Mouse (Mus musculus) stomach, embryonic 16.5 days (tissue): ENCODE results near the gene Rap1gap2. TPM values are rescaled to one million over a fixed set of nuclear protein-coding genes. Genes with fewer than 3 reads are reported as not detected.

ENCODE experiments used
- ATAC-seq: fragments of 200-750 bp; cut with Nextera tagmentation; 2 replicates; pipeline ENCODE4 v1.8.0; 2017; ENCODE audit warnings: moderate number of reproducible peaks, moderate TSS enrichment; ENCODE audit not compliant: insufficient read depth, low FRiP score
- H3K27ac ChIP-seq: fragments of 300-500 bp; sonication (generic); 2 replicates; pipeline ENCODE4 v1.5.1; 2014; ENCODE audit warnings: low read length
- H3K27me3 ChIP-seq: fragments of 300-500 bp; sonication (generic); 2 replicates; pipeline ENCODE4 v1.6.1; 2014; ENCODE audit warnings: low read length, control low read depth, mixed read lengths; ENCODE audit not compliant: control insufficient read depth, insufficient read depth
- H3K36me3 ChIP-seq: fragments of 300-500 bp; sonication (generic); 2 replicates; pipeline ENCODE4 v1.6.1; 2014; ENCODE audit warnings: low read length; ENCODE audit not compliant: control insufficient read depth, insufficient read depth
- H3K4me1 ChIP-seq: fragments of 300-500 bp; sonication (generic); 2 replicates; pipeline ENCODE4 v1.6.1; 2014; ENCODE audit warnings: low read length, control low read depth, mixed read lengths; ENCODE audit not compliant: control insufficient read depth, insufficient read depth
- H3K4me2 ChIP-seq: fragments of 300-500 bp; sonication (generic); 2 replicates; pipeline ENCODE4 v1.6.1; 2014; ENCODE audit warnings: low read depth, low read length, mixed read lengths
- H3K4me3 ChIP-seq: fragments of 300-500 bp; sonication (generic); replicated peaks from 2 replicates; pipeline ENCODE4 v1.5.1; 2014; ENCODE audit warnings: mild to moderate bottlenecking, low read length
- H3K9ac ChIP-seq: fragments of 300-500 bp; sonication (generic); 2 replicates; pipeline ENCODE4 v1.6.1; 2014; ENCODE audit warnings: low read length
- H3K9me3 ChIP-seq: fragments of 300-500 bp; sonication (generic); replicated peaks from 2 replicates; pipeline ENCODE4 v1.6.1; 2016; ENCODE audit warnings: low read length, control low read depth; ENCODE audit not compliant: control insufficient read depth
- WGBS: fragments of 180-500 bp; shearing (Covaris S2); extraction: QIAGEN DNeasy Blood & Tissue Kit; methylation state at CpG from one replicate; pipeline ENCODE4 v1.1.7; 2014; 5-methylcytosine and 5-hydroxymethylcytosine counted together
- polyA plus RNA-seq: library from polyadenylated mRNA; unstranded; fragments of >200 nt; fragmentation: Nextera tagmentation; extraction: Ambion mirVana; gene quantifications from 2 replicates; pipeline ENCODE4 v1.2.1, GENCODE M21; 2015

The Rap1gap2 gene
- polyA plus RNA-seq, 1 experiment from 2014 or later, result 11.8 TPM

DNA sequence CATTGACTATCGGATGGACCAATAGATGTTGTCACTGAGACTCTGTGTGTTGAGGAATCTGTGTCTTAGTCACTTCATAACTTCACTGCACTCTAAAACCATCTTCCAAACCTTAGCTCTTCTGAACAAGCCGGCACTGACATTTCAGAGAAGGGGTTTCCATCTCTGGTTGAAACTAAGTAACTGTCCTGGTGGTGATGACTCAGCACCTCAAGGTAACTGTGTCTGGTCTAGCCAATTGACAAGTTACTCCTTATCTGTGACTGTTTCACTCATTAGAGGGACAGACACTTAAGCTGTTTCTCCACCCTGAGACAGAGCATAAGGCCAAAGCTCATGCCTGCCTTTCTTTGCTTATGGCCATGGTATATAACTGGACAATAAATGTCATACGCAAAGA, 114.1 kb downstream of the Rap1gap2 start:
- H3K36me3 ChIP-seq, result no peaks in the 10 kb centered on the region
- WGBS, result 95% methylated on average over 3 of the region's 3 CpGs
- no peak overlapping the region for H3K27ac ChIP-seq
- peaks cover 5% of the 10 kb centered on the region for H3K4me1 ChIP-seq
- no peaks in the 10 kb centered on the region for H3K9me3 ChIP-seq
- ATAC-seq, result no peak
- H3K27me3 ChIP-seq, result no peaks in the 10 kb centered on the region
- H3K4me3 ChIP-seq, result no peak overlapping the region
- no peak overlapping the region for H3K4me2 ChIP-seq
- no peak overlapping the region for H3K9ac ChIP-seq

DNA sequence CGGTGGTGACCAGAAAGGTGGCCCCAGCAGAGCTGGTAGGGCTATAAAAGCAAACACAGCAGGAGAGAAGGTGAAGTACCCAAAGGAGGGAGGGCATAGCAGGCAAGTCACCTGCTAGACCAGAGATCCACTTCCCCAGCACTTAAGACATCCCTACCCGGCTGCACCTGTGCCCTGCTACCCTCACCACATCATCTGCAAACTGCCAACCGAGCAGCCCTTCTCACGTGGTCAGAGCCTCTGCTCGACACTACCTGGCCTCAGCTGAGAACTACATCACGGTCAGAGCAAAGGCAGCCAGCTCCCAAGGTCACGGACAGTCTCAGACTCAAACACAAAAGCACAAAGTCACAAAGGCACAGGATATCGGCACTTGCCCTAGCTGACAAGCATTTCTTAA, 116.8 kb downstream of the Rap1gap2 start:
- no peaks in the 10 kb centered on the region for H3K36me3 ChIP-seq
- H3K9ac ChIP-seq, result no peak overlapping the region; the same call in 1 of the 2 replicates
- peak overlapping the region; percentile 3; the same call in 1 of the 2 replicates for H3K4me2 ChIP-seq
- WGBS, result 49% methylated on average over 8 of the region's 8 CpGs
- no peak overlapping the region for H3K4me3 ChIP-seq
- peaks cover 5% of the 10 kb centered on the region; the same call in 1 of the 2 replicates for H3K4me1 ChIP-seq
- H3K27ac ChIP-seq, result no peak overlapping the region
- ATAC-seq, result 0 out of 2 replicates have a peak, but pooled peaks have one; percentile 7
- no peaks in the 10 kb centered on the region for H3K9me3 ChIP-seq
- no peaks in the 10 kb centered on the region for H3K27me3 ChIP-seq

DNA sequence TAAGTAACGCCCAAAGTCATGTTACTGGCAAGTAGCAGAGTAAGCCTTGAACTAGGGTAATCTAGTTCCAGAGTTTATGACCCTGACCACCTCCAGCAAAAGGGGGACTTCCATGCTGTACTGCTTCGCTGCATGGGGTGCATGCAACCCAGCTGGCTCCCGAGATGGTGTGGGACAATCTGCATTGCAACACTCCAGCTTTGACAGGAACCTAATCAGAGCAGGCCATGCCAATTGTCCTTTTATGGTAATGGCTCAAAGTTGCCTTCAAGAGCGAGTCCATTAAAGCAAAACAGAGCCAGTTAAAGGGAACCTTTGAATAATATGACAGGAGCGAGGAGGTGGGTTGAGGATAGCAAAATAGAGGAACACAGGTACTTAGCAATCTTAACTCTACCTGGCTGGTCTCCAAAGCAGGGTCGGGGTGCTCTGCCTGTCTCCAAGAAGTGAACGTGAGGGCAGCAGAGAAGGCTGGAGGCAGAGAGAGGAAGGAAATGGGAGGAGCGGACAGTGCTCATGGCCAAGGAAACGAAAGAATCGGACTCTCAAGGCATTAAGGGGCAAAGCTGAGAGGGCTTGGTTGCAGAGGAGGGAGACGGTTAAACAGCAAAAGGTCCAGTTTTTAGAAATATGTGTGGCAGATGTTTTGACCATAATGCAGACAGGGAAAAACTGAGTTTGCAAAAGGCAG, 117.4 kb downstream of the Rap1gap2 start:
- Histone ChIP-seq H3K27me3 (no peaks in the 10 kb centered on the region), H3K4me1 (peaks cover 9% of the 10 kb centered on the region), H3K36me3 (no peaks in the 10 kb centered on the region), H3K4me2 (peak overlapping the region; percentile 3; the same call in 1 of the 2 replicates), H3K9me3 (no peaks in the 10 kb centered on the region), H3K9ac (no peak overlapping the region; the same call in 1 of the 2 replicates), H3K4me3 (no peak overlapping the region), H3K27ac (no peak overlapping the region)
- 53% methylated on average over 11 of the region's 11 CpGs for WGBS
- no peak for ATAC-seq

DNA sequence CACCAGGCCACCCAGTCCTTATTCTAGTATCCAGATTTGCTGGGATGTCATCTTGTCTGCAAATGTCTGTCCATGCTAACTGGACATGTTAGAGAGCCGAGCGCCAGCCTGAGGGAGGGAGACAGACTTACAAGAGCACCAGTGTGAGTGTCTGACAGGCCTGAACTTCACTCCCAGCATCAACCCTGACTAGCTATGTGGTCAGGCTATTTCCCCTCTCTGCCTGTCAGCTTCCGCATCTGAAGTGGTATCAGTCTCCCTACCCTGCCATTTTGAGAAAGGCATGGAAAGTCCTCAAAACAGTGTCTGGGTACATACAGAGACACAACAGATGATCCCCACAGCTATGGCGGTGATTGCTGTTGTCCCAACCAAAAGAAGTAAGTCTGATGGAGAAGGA, 119.6 kb downstream of the Rap1gap2 start:
- no peaks in the 10 kb centered on the region for H3K9me3 ChIP-seq
- no peaks in the 10 kb centered on the region for H3K27me3 ChIP-seq
- no peak for ATAC-seq
- H3K4me1 ChIP-seq, result peaks cover 9% of the 10 kb centered on the region
- no peak overlapping the region for H3K9ac ChIP-seq
- no peaks in the 10 kb centered on the region for H3K36me3 ChIP-seq
- H3K27ac ChIP-seq, result no peak overlapping the region
- WGBS, result 88% methylated on average over 4 of the region's 4 CpGs
- H3K4me3 ChIP-seq, result no peak overlapping the region
- H3K4me2 ChIP-seq, result no peak overlapping the region

DNA sequence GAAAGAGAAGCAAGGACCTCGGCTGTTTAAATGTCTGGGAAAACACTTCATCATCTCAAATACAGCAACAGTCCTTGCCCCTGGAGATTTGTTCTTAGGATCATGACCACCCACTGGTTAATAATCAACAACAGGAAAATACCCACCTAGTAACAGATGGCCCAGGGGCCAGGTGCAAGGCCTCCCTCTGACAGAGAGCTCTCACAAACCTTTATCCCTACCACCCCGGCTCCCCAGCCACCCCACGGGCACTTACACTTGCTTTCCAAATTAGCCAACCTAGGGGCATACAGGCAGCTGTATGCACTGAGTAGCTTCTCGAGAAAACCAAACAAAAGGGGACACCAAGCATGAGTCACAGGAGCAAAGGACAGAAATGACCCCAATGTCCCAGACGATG, 121.5 kb downstream of the Rap1gap2 start:
- Histone ChIP-seq H3K4me2 (no peak overlapping the region), H3K36me3 (no peaks in the 10 kb centered on the region), H3K4me3 (no peak overlapping the region), H3K27me3 (no peaks in the 10 kb centered on the region), H3K4me1 (peaks cover 11% of the 10 kb centered on the region), H3K9me3 (no peaks in the 10 kb centered on the region), H3K9ac (no peak overlapping the region), H3K27ac (no peak overlapping the region)
- 50% methylated on average over 5 of the region's 5 CpGs for whole genome bisulfite sequencing
- ATAC-seq, result 0 out of 2 replicates have a peak, but pooled peaks have one; percentile 11

DNA sequence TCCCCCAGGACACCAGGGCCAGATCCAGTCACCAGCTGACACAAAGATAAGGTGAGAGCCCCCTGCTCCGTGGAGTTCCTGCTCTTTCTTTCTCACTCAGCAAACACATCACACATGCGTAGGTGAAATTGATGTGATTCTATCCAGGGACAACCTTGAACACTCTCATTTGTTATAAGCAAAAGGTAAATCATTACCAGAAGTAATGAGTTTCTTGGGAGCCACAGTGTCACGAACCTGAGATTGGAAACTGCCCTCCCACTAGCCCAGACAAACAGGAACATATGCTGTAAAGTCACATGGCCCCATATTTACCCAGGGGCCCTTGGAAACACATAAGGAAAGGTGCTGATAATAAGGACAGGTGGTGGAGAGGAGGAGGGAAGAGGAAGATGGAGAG, 122.8 kb downstream of the Rap1gap2 start:
- no peak overlapping the region for H3K9ac ChIP-seq
- H3K4me3 ChIP-seq, result no peak overlapping the region
- 0 out of 2 replicates have a peak overlapping the region, but pooled peaks have one; percentile 8 for H3K4me2 ChIP-seq
- H3K36me3 ChIP-seq, result no peaks in the 10 kb centered on the region
- no peaks in the 10 kb centered on the region for H3K27me3 ChIP-seq
- peaks cover 6% of the 10 kb centered on the region; the same call in 1 of the 2 replicates for H3K4me1 ChIP-seq
- peak overlapping the region; percentile 65 for H3K27ac ChIP-seq
- H3K9me3 ChIP-seq, result no peaks in the 10 kb centered on the region
- peak; percentile 86 for ATAC-seq
- 32% methylated on average over 3 of the region's 3 CpGs for WGBS

DNA sequence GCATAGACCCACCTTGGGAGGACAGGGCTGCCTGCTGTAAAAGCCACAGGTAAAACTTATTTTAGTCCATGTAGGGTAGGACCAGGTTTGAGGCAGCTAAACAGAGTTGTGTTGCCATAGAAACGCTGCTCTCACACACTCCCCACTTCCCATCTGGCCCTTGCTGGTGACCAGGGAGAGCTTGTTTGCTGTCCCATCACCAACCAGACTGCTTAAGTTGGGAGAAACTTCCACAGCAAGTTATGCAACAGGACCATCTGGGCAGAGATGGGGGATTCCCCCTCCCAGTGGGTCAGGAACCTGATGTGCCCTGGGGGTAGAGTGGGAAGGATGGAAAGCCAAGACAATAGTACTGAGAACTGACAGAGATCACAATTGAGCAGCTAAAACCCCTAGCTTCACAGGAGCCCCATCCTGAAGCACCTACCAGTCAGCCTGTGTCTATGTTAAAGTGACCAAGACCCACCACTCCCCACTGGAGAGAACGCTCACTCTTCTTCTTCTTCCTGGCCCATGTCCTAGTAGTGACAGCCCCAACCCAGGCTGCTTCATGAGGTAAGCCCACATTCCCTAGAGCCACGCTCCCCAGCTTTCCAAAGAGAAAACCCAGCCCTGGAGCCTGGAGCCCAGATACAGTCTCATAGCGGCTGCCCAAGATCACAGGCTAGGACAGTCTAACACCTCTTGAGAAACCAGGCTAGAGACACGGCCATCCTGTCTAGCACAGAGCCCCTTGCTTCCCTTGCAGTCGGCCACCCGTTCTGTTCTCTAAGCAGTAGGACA, 125.1 kb downstream of the Rap1gap2 start:
- no peaks in the 10 kb centered on the region for H3K27me3 ChIP-seq
- 81% methylated on average over 7 of the region's 7 CpGs for WGBS

DNA sequence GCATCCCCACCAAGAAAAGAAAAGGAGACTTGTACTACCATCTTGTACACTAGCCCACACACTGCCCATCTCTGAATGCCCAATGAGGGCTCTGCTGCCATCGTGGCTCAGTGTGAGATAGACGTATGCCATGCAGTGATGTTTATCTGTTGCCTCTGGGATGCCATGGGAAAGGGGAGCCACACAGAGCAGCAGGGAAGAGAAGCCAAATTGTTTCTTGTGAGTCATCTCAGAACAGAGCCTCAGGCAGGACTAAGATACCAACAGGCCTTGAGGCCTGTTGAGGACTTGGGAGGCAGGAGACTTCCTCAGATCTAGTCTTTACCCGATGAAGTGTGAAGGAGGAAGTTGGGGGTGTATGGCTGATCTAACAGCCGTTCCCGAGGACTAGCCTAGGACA, 126.8 kb downstream of the Rap1gap2 start:
- Histone ChIP-seq H3K9me3 (no peaks in the 10 kb centered on the region), H3K27ac (no peak overlapping the region), H3K27me3 (no peaks in the 10 kb centered on the region), H3K4me3 (no peak overlapping the region), H3K4me2 (no peak overlapping the region), H3K9ac (no peak overlapping the region), H3K36me3 (no peaks in the 10 kb centered on the region), H3K4me1 (peaks cover 6% of the 10 kb centered on the region; the same call in 1 of the 2 replicates)
- ATAC-seq, result no peak
- 85% methylated on average over 5 of the region's 5 CpGs for WGBS

More for the DNA sequence above, 125.1 kb downstream of the Rap1gap2 start:
- Histone ChIP-seq H3K27ac (no peak overlapping the region), H3K4me1 (peaks cover 6% of the 10 kb centered on the region; the same call in 1 of the 2 replicates), H3K36me3 (no peaks in the 10 kb centered on the region), H3K9me3 (no peaks in the 10 kb centered on the region), H3K4me3 (no peak overlapping the region), H3K4me2 (no peak overlapping the region), H3K9ac (no peak overlapping the region)
- no peak for ATAC-seq
